Mouse (Mus musculus) midbrain, embryonic 16.5 days (tissue): ENCODE data around the gene Lhfp. TPM values are rescaled to one million over a fixed set of nuclear protein-coding genes. Genes with fewer than 3 reads are reported as not detected.

Experiments
- ATAC-seq: fragments of 200-750 bp; cut with Nextera tagmentation; 2 replicates; pipeline ENCODE4 v1.8.0; 2017; ENCODE audit warnings: moderate TSS enrichment
- H3K27ac ChIP-seq: fragments of 300-500 bp; sonication (generic); 2 replicates; pipeline ENCODE4 v1.5.1; 2014; ENCODE audit warnings: mild to moderate bottlenecking, low read length, mixed read lengths
- H3K27me3 ChIP-seq: fragments of 300-500 bp; sonication (generic); 2 replicates; pipeline ENCODE4 v1.6.1; 2014; ENCODE audit warnings: low read depth, low read length, mixed read lengths; ENCODE audit not compliant: control insufficient read depth, insufficient read depth
- H3K36me3 ChIP-seq: fragments of 300-500 bp; sonication (generic); 2 replicates; pipeline ENCODE4 v1.6.1; 2014; ENCODE audit warnings: mild to moderate bottlenecking, low read length, moderate library complexity, mixed read lengths; ENCODE audit not compliant: control insufficient read depth, insufficient read depth
- H3K4me1 ChIP-seq: fragments of 300-500 bp; sonication (generic); 2 replicates; pipeline ENCODE4 v1.6.1; 2014; ENCODE audit warnings: mild to moderate bottlenecking, low read length, mixed read lengths; ENCODE audit not compliant: control insufficient read depth, insufficient read depth
- H3K4me2 ChIP-seq: fragments of 300-500 bp; sonication (generic); 2 replicates; pipeline ENCODE4 v1.6.1; 2014; ENCODE audit warnings: mild to moderate bottlenecking, low read length, mixed read lengths
- H3K4me3 ChIP-seq: fragments of 300-500 bp; sonication (generic); 2 replicates; pipeline ENCODE4 v1.5.1; 2014; ENCODE audit warnings: low read depth, mild to moderate bottlenecking, low read length, moderate library complexity, mixed read lengths
- H3K9ac ChIP-seq: fragments of 300-500 bp; sonication (generic); 2 replicates; pipeline ENCODE4 v1.6.1; 2014; ENCODE audit warnings: low read depth, low read length, mixed read lengths
- H3K9me3 ChIP-seq: fragments of 300-500 bp; sonication (generic); replicated peaks from 2 replicates; pipeline ENCODE4 v1.6.1; 2014; ENCODE audit warnings: mild to moderate bottlenecking, low read length, mixed read lengths; ENCODE audit not compliant: control insufficient read depth, poor library complexity, severe bottlenecking
- WGBS: fragments of 180-500 bp; shearing (Covaris S2); extraction: QIAGEN DNeasy Blood & Tissue Kit; methylation state at CpG from one replicate; pipeline ENCODE4 v1.1.7; 2014; 5-methylcytosine and 5-hydroxymethylcytosine counted together
- polyA plus RNA-seq: library from polyadenylated mRNA; unstranded; fragments of >200 nt; fragmentation: Nextera tagmentation; extraction: Ambion mirVana; gene quantifications from 2 replicates; pipeline ENCODE4 v1.2.1, GENCODE M21; 2015

The Lhfp gene
- polyA plus RNA-seq, 1 experiment from 2014 or later: 64.1 TPM

DNA sequence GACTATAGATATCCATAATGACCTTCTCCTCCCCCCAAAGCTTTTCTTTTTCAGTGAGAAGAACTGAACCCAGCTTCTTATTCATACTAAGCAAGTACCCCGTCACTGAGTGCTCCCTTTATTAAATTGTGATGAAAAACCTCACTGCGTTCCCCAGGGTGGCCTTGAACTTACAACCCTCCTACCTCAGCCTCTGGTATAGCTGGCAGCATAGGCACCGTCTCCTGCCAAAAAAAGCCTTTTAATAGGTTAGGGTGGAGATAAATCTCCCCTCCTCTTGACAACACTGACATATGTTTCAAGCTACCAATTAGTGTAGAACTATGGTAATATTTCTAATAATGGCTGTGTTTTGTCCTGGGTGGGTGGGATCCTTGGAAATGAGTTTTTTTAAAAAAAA, 33.4 kb downstream of the Lhfp start:
- Histone ChIP-seq H3K9me3 (no peaks in the 10 kb centered on the region), H3K27me3 (no peaks in the 10 kb centered on the region), H3K36me3 (no peaks in the 10 kb centered on the region), H3K27ac (no peak overlapping the region), H3K4me2 (no peak overlapping the region), H3K4me3 (no peak overlapping the region), H3K4me1 (no peaks in the 10 kb centered on the region), H3K9ac (no peak overlapping the region)
- ATAC-seq: no peak
- WGBS: 77% methylated on average over 3 of the region's 3 CpGs

DNA sequence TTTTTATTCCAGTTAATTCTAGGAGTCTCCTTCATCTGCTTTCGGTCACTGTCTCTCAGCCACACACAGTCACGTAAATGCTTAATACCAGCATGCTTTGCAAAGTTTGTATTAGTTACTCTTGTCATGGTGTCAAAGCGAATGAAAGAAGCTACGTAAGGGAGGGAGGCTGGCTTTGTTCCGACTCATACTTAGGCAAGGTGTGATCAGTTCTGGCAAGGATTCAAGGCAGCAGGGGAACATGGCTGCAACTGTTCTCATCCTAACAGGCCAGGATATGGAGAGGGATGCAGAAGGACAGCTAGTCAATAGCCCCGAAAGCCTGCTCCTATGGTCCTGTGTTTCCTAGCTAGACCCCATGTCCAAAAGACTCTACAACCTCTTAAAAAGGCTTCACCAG, 39.0 kb downstream of the Lhfp start:
- no peak overlapping the region for H3K27ac ChIP-seq
- WGBS: 86% methylated on average over 6 of the region's 6 CpGs
- ATAC-seq: no peak

DNA sequence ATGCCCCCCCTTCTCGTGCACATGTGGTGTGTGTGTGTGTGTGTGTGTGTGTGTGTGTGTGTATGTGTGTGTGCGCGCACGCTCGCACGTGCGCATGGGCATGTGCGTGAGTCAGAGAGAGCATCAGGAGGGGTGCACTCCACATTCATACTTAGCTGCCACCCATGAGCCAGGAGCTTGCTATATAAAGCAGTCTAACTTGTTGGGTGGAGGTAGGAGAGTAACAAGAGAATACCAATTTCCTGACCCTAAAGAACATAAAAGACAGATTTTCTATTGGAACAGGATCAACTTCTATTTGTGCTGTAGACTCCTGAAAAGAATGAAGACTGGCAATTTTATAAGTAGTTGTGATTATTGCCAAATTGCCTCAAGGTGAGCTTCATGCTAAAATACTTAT, 39.4 kb downstream of the Lhfp start:
- no peak overlapping the region for H3K4me3 ChIP-seq
- no peak for ATAC-seq
- no peaks in the 10 kb centered on the region for H3K27me3 ChIP-seq
- no peak overlapping the region for H3K9ac ChIP-seq
- no peak overlapping the region for H3K27ac ChIP-seq
- H3K4me1 ChIP-seq: no peaks in the 10 kb centered on the region
- WGBS: 98% methylated on average over 6 of the region's 8 CpGs
- H3K4me2 ChIP-seq: no peak overlapping the region
- H3K9me3 ChIP-seq: no peaks in the 10 kb centered on the region
- H3K36me3 ChIP-seq: no peaks in the 10 kb centered on the region

More for the DNA sequence above, 39.0 kb downstream of the Lhfp start:
- H3K9me3 ChIP-seq: no peaks in the 10 kb centered on the region
- no peak overlapping the region for H3K9ac ChIP-seq
- no peaks in the 10 kb centered on the region for H3K27me3 ChIP-seq
- no peaks in the 10 kb centered on the region for H3K4me1 ChIP-seq
- H3K4me2 ChIP-seq: no peak overlapping the region
- H3K36me3 ChIP-seq: no peaks in the 10 kb centered on the region
- H3K4me3 ChIP-seq: no peak overlapping the region

DNA sequence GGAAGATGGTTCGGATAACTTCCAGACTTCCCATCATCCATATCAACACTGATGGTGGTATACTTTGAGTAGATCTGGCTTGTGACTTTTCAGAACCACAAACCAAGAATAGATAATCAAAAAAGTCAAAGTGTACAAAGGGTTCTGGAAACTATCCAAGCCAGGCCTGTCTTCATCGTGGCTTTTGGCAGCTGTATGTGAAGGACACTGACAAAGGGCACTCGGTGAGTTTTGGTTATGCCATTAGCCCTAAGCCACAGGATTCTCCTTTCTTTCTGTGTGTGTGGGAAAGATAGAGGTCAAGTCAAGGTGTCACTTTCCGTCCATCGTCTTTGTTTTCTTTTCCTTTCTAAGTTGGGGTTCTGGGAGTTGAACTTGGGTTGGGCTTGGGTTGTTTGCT, 42.4 kb downstream of the Lhfp start:
- Histone ChIP-seq H3K4me2 (no peak overlapping the region), H3K9me3 (no peaks in the 10 kb centered on the region), H3K27me3 (no peaks in the 10 kb centered on the region), H3K36me3 (no peaks in the 10 kb centered on the region), H3K9ac (no peak overlapping the region), H3K4me1 (peaks cover 10% of the 10 kb centered on the region), H3K27ac (no peak overlapping the region), H3K4me3 (no peak overlapping the region)
- ATAC-seq: no peak
- WGBS: 91% methylated on average over 5 of the region's 5 CpGs

DNA sequence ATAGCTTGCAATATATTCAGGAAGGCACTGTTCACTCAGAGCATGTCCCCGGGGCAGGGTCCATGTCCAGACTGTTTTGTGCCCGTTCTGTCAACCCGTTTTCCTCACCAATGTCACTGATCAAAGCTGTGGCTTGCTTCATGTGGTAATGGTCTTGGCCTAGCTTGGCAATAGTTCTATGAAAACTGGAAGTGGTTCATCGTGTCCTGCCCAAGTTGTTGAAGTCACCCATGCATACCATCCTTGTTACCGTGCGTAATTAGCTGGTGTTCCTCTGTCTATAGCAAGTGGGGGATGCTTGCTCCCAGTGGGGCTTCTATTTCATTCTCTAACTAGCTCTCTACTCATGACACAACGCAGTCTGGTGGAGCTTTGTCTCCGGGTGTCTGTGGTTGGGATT, 43.5 kb downstream of the Lhfp start:
- 93% methylated on average over 8 of the region's 8 CpGs for WGBS
- no peak overlapping the region for H3K27ac ChIP-seq
- H3K4me3 ChIP-seq: no peak overlapping the region
- no peak overlapping the region for H3K9ac ChIP-seq
- H3K4me1 ChIP-seq: peaks cover 10% of the 10 kb centered on the region
- no peak for ATAC-seq
- H3K27me3 ChIP-seq: no peaks in the 10 kb centered on the region
- H3K36me3 ChIP-seq: no peaks in the 10 kb centered on the region
- no peaks in the 10 kb centered on the region for H3K9me3 ChIP-seq
- no peak overlapping the region for H3K4me2 ChIP-seq

DNA sequence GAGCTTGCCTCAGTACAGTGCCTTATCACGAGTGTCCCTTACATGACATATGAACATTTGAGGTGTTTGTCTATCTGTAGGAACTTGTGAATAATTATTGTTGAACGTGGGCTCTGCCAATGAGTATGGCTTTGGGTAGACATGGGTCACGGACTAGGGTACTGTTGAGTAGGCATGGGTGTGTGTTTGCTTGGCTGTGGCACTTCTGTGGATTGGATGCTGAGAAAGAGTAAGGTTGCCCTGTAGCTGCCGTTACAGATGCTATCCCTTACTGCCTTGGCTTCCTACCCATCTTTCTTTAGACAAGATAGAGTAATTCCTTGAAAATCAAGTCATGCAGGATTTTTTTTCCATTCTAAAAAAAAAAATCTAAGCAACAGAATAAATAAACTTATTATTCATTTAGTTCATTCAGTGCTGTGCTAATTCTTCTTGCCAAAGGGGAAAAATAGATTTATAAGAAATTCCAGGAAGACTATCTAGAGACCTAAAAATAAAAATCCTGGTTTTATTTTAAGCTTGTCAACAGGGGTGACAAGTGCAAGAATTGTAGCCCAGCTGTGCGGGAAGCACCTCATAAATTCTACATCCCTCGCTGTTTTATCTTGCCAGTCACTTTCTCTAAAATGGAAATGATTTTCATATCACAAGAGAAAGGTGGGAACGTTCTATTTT, 45.3 kb downstream of the Lhfp start:
- H3K9ac ChIP-seq: no peak overlapping the region
- ATAC-seq: no peak
- H3K4me1 ChIP-seq: peaks cover 17% of the 10 kb centered on the region
- H3K4me2 ChIP-seq: 0 out of 2 replicates have a peak overlapping the region, but pooled peaks have one; percentile 12
- no peaks in the 10 kb centered on the region for H3K27me3 ChIP-seq
- H3K4me3 ChIP-seq: no peak overlapping the region
- H3K36me3 ChIP-seq: no peaks in the 10 kb centered on the region
- H3K9me3 ChIP-seq: no peaks in the 10 kb centered on the region
- 76% methylated on average over 7 of the region's 7 CpGs for WGBS
- H3K27ac ChIP-seq: 0 out of 2 replicates have a peak overlapping the region, but pooled peaks have one; percentile 22

DNA sequence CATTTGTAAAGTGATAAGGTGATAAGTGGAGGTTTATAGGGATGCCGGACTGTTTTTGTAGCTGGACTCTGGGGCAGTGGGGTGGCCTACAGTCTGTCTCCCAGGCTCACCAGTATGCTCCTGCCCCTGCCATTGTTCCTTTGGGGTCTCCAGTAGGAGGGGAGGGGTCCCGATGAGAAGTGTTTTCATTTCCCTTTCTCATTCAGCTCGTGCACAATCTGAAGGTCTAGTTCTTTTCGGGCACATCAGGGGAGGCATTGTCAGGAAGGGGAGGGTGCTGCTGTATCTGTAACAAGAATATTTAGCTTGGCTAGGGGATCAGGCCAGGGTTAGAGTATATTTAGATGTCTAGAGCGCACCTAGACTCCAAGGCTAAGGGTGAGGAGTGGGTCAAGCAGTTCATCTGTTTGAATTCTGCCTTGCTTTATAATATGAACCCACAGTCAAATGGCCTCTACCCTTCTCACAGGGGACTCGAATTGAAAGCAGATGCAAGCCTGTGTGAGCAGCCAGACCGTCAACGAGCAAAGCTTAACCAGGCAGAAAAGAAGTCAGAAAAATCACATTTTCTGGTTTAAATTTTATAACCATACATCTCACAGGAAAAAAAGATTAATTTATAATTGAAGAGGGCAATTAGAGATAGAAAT, 46.0 kb downstream of the Lhfp start:
- H3K27me3 ChIP-seq: no peaks in the 10 kb centered on the region
- H3K27ac ChIP-seq: 0 out of 2 replicates have a peak overlapping the region, but pooled peaks have one; percentile 22
- H3K9me3 ChIP-seq: no peaks in the 10 kb centered on the region
- peaks cover 17% of the 10 kb centered on the region for H3K4me1 ChIP-seq
- no peaks in the 10 kb centered on the region for H3K36me3 ChIP-seq
- no peak overlapping the region for H3K9ac ChIP-seq
- no peak overlapping the region for H3K4me3 ChIP-seq
- ATAC-seq: no peak
- 45% methylated on average over 8 of the region's 8 CpGs for WGBS
- H3K4me2 ChIP-seq: 0 out of 2 replicates have a peak overlapping the region, but pooled peaks have one; percentile 12

DNA sequence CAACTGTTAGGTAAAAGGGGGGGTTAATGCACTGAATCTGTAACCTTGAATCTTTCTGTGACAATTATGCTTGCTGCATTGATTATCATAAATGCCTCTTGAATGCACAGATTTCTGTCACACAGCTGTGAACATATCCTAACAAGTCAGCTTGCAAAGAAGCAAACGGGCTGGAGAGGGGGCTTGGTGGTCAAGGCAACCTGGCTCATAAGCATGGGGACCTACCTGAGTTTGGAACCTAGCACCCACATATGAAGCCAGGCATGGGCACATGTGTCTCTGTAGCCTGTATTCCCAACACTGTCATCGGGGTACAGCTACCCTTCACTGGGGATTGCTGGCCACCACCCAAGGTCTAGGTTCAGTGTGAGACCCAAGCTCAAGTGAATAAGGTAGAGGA, 48.6 kb downstream of the Lhfp start:
- Histone ChIP-seq H3K4me1 (peaks cover 23% of the 10 kb centered on the region), H3K4me2 (no peak overlapping the region), H3K36me3 (no peaks in the 10 kb centered on the region), H3K4me3 (no peak overlapping the region), H3K9ac (no peak overlapping the region), H3K27ac (no peak overlapping the region), H3K27me3 (no peaks in the 10 kb centered on the region), H3K9me3 (no peaks in the 10 kb centered on the region)
- 77% methylated on average over 2 of the region's 2 CpGs for WGBS
- no peak for ATAC-seq

DNA sequence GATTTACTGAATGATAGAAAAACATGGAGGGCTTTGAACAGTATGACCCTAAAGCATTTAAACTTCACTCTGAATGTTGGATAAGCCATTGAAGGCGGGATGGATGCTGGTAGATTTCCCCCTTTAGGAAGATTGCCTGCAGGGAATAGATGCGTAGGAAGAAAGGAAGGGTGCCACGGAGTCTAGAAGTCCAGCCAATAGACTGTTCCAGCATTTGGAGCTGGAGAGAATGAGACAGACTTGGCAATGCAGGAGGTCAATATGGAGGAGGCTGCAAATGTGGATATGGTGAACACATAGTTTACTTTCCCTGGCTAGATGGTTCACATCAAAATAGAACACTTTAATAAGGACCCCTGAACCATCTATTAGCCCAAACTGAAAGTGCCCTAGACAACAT, 58.9 kb downstream of the Lhfp start:
- no peak overlapping the region for H3K4me3 ChIP-seq
- H3K27ac ChIP-seq: no peak overlapping the region
- H3K4me1 ChIP-seq: peaks cover 20% of the 10 kb centered on the region
- no peaks in the 10 kb centered on the region for H3K9me3 ChIP-seq
- H3K27me3 ChIP-seq: no peaks in the 10 kb centered on the region; the same call in 1 of the 2 replicates
- no peak overlapping the region for H3K9ac ChIP-seq
- ATAC-seq: no peak
- H3K36me3 ChIP-seq: no peaks in the 10 kb centered on the region
- 94% methylated on average over 3 of the region's 3 CpGs for WGBS
- no peak overlapping the region for H3K4me2 ChIP-seq
